25 mouse cellular contexts compared by ENCODE assay signal in the genomic region with DNA sequence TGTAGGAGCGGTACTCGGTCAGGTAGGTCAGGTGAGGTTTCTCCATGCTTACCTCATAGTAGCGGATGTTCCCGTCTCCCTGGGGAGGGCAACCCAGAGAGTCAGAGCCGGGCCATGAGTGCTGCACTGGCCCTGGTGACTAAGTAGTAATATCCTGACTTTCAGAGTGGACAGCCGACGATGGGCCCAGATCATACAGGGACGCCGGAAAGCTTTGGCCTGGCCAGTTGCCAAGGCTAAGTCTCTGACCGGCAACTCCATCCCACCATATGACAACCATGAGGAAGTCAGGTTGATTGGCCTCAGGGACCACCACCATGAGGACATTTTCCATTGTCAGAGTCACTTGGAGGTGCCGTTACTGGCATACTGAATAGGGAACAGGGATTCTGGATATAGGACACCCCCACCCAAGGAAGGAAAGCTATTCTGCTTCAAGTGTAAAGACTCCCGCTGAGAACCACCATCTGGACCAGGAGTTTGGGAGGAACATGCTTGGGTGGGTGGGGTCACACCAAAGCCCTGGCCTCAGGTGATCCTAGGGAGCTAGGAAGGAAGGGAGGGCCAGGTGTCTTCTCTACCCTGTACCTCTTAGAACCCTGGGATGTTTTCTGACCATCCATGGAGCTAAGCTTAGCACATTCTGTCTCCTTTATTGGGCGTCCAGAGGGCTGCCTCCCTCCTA. TPM values are rescaled to one million over a fixed set of nuclear protein-coding genes. Genes with fewer than 3 reads are reported as not detected.
DNase-seq lines count a peak whose midpoint lies in the region; ATAC-seq lines count a peak whose summit lies in the region.
"Had no signal": no experiment of that assay in that cellular context is flagged by ENCODE, and none has a peak within 500 bp of the region (broad histone marks: within the 10 kb centered on the region; RNA-seq: fewer than 3 reads in every experiment).

No protein-coding gene starts in this region.

- 86% methylated on average over 13 of the region's 13 CpGs for WGBS in heart, embryonic 11.5 days (ENCODE audit: insufficient replicate concordance)

- no peaks in the 10 kb centered on the region for H3K9me3 ChIP-seq in heart, embryonic 11.5 days (replicated peaks; ENCODE audit: control insufficient read depth, low read length)
- H3K9me3 ChIP-seq: G1E; heart, embryonic 12.5 days; heart, embryonic 15.5 days; hindbrain, embryonic 10.5 days had no signal

- H3K27me3 ChIP-seq in heart, embryonic 11.5 days (ENCODE audit: control insufficient read depth, insufficient read depth, low read length): peaks cover 23% of the 10 kb centered on the region; the same call in 1 of the 2 replicates
- H3K27me3 ChIP-seq: CH12.LX, Patski had no signal

- H3K4me3 ChIP-seq in heart, embryonic 11.5 days (ENCODE audit: low read depth, low read length): no peak overlapping the region
- H3K4me3 ChIP-seq: gastrocnemius, adult 2 months; heart, embryonic 12.5 days; heart, embryonic 15.5 days; hindbrain, embryonic 10.5 days had no signal

- no peaks in the 10 kb centered on the region for H3K4me1 ChIP-seq in heart, embryonic 11.5 days (ENCODE audit: control insufficient read depth, insufficient read depth, low read length)
- H3K4me1 ChIP-seq: heart, embryonic 12.5 days; heart, embryonic 15.5 days had no signal

- no peaks in the 10 kb centered on the region for H3K36me3 ChIP-seq in heart, embryonic 11.5 days (ENCODE audit: control insufficient read depth, insufficient read depth, low read length)
- H3K36me3 ChIP-seq: heart, embryonic 12.5 days; heart, embryonic 15.5 days; hindbrain, embryonic 10.5 days had no signal

- no peak overlapping the region for H3K4me2 ChIP-seq in heart, embryonic 11.5 days
- H3K4me2 ChIP-seq: heart, embryonic 12.5 days; heart, embryonic 15.5 days; hindbrain, embryonic 14.5 days had no signal

- H3K9ac ChIP-seq in heart, embryonic 11.5 days (ENCODE audit: low read depth, low read length): no peak overlapping the region
- H3K9ac ChIP-seq: forebrain, postnatal 0 days; heart, embryonic 12.5 days; heart, embryonic 15.5 days; hindbrain, embryonic 14.5 days had no signal

- peak; percentile 52 for DNase-seq in cerebellum, adult 11-12 months
- peak; percentile 59 for DNase-seq in cerebellum, adult 9-11 months
- DNase-seq in cerebellum, adult 11 months: no peak
- peak; percentile 46 to 53 for DNase-seq in cerebellum, postnatal 14 days
- DNase-seq in cerebellum, postnatal 36 days: peak; percentile 42 to 46
- DNase-seq: adrenal gland, adult 2 months; adrenal gland, postnatal 25 days; gastrocnemius, adult 2 months; gastrocnemius, postnatal 14 days; heart, adult 11 months; heart, postnatal 36 days; kidney, adult 2 months had no signal

- ATAC-seq in cerebellum, adult (ENCODE audit: insufficient number of reproducible peaks, low FRiP score, low TSS enrichment): no peak
- ATAC-seq in heart, embryonic 11.5 days (replicated peaks; ENCODE audit: insufficient number of reproducible peaks, low FRiP score, low TSS enrichment): no peak
- ATAC-seq: forebrain, embryonic 14.5 days; forebrain, postnatal 0 days; hindbrain, postnatal 0 days; intestine, postnatal 0 days; Patski had no signal

- H3K27ac ChIP-seq in heart, embryonic 11.5 days (ENCODE audit: low read depth, low read length): no peak overlapping the region
- H3K27ac ChIP-seq: gastrocnemius, adult 2 months; heart, embryonic 15.5 days; hindbrain, embryonic 10.5 days; hindbrain, embryonic 14.5 days; hindbrain, postnatal 0 days had no signal

RNA-seq across cellular contexts. Expression of a gene that starts 7.6 kb away (rescaled TPM):
- 0.49 and 1.8 TPM in 2 replicates for polyA plus RNA-seq in heart, embryonic 11.5 days (2014; fragmentation: Nextera tagmentation; extraction: Ambion mirVana)

RNA-seq across cellular contexts. Expression of a gene that starts 54.5 kb away (rescaled TPM):
- 75.7 and 84.2 TPM in 2 replicates for polyA plus RNA-seq in heart, embryonic 11.5 days (2014; fragmentation: Nextera tagmentation; extraction: Ambion mirVana)

RNA-seq across cellular contexts. Expression of a gene that starts 58.5 kb away (rescaled TPM):
- polyA plus RNA-seq in heart, embryonic 11.5 days (2014; fragmentation: Nextera tagmentation; extraction: Ambion mirVana): 0.50 and 0.56 TPM in 2 replicates
